Mouse (Mus musculus): ENCODE measurements around the gene Prepl. TPM values are rescaled to one million over a fixed set of nuclear protein-coding genes. Genes with fewer than 3 reads are reported as not detected.
A peak's percentile ranks its signal among the peaks of the same experiment; 100 is the strongest.

Gene Prepl
- 24.6 and 26.0 TPM in 2 replicates for polyA plus RNA-seq (2015; fragmentation: Nextera tagmentation; extraction: Ambion mirVana)

- Histone ChIP-seq H3K9ac (ENCODE audit: low read length) (peak within 1 kb of the TSS; percentile 82), H3K36me3 (ENCODE audit: control insufficient read depth, insufficient read depth, low read length) (no peaks in the 10 kb centered on the region), H3K27ac (ENCODE audit: low read length) (peak within 1 kb of the TSS; percentile 82), H3K27me3 (ENCODE audit: control insufficient read depth, insufficient read depth, low read depth, low read length) (no peaks in the 10 kb centered on the region), H3K4me1 (replicated peaks; ENCODE audit: control insufficient read depth, insufficient read depth, low read length) (peaks cover 4% of the 10 kb centered on the region), H3K4me3 (ENCODE audit: low read length) (peak within 1 kb of the TSS; percentile 92), H3K4me2 (ENCODE audit: low read depth, low read length) (peak within 1 kb of the TSS; percentile 94), H3K9me3 (ENCODE audit: control insufficient read depth, low read length) (no peaks in the 10 kb centered on the region)
- ATAC-seq (ENCODE audit: low read depth), result peak; percentile 99
- under 1% methylated on average over 63 of the region's 63 CpGs for WGBS
These were observed at the start of gene Prepl, which contains the start of gene Camkmt for GRCm38 (mm10) chr17:85090120-85091099. Prepl (minus strand) TSS chr17:85090241. Camkmt (plus strand) TSS chr17:85090552.

GRCm38 (mm10) chr17:85138393-85138792 is 48.4 kb upstream of the Prepl start:
- 53% methylated on average over 1 of the region's 1 CpGs for whole genome bisulfite sequencing
- ATAC-seq (ENCODE audit: low read depth), result no peak
- no peaks in the 10 kb centered on the region for H3K9me3 ChIP-seq (ENCODE audit: control insufficient read depth, low read length)
- no peaks in the 10 kb centered on the region for H3K27me3 ChIP-seq (ENCODE audit: control insufficient read depth, insufficient read depth, low read depth, low read length)
- H3K4me2 ChIP-seq (ENCODE audit: low read depth, low read length), result no peak overlapping the region
- no peak overlapping the region for H3K4me3 ChIP-seq (ENCODE audit: low read length)
- no peaks in the 10 kb centered on the region for H3K4me1 ChIP-seq (replicated peaks; ENCODE audit: control insufficient read depth, insufficient read depth, low read length)
- H3K9ac ChIP-seq (ENCODE audit: low read length), result no peak overlapping the region
- H3K27ac ChIP-seq (ENCODE audit: low read length), result no peak overlapping the region
- no peaks in the 10 kb centered on the region for H3K36me3 ChIP-seq (ENCODE audit: control insufficient read depth, insufficient read depth, low read length)

- H3K4me3 ChIP-seq (ENCODE audit: low read length), result no peak overlapping the region
- no peaks in the 10 kb centered on the region for H3K36me3 ChIP-seq (ENCODE audit: control insufficient read depth, insufficient read depth, low read length)
- no peaks in the 10 kb centered on the region for H3K9me3 ChIP-seq (ENCODE audit: control insufficient read depth, low read length)
- H3K9ac ChIP-seq (ENCODE audit: low read length), result no peak overlapping the region
- no peak for ATAC-seq (ENCODE audit: low read depth)
- H3K4me2 ChIP-seq (ENCODE audit: low read depth, low read length), result no peak overlapping the region
- H3K27me3 ChIP-seq (ENCODE audit: control insufficient read depth, insufficient read depth, low read depth, low read length), result no peaks in the 10 kb centered on the region
- H3K27ac ChIP-seq (ENCODE audit: low read length), result no peak overlapping the region
- H3K4me1 ChIP-seq (replicated peaks; ENCODE audit: control insufficient read depth, insufficient read depth, low read length), result no peaks in the 10 kb centered on the region; the same call in 1 of the 2 replicates
- WGBS, result 28% methylated on average over 4 of the region's 4 CpGs
These were observed 26.6 kb upstream of the Prepl start for GRCm38 (mm10) chr17:85116643-85117042.

GRCm38 (mm10) chr17:85113441-85113840 is 23.4 kb upstream of the Prepl start:
- WGBS, result 75% methylated on average over 8 of the region's 8 CpGs
- no peak overlapping the region for H3K4me3 ChIP-seq (ENCODE audit: low read length)
- H3K27ac ChIP-seq (ENCODE audit: low read length), result no peak overlapping the region
- H3K9ac ChIP-seq (ENCODE audit: low read length), result no peak overlapping the region
- no peaks in the 10 kb centered on the region for H3K36me3 ChIP-seq (ENCODE audit: control insufficient read depth, insufficient read depth, low read length)
- ATAC-seq (ENCODE audit: low read depth), result no peak
- H3K9me3 ChIP-seq (ENCODE audit: control insufficient read depth, low read length), result no peaks in the 10 kb centered on the region
- no peaks in the 10 kb centered on the region for H3K27me3 ChIP-seq (ENCODE audit: control insufficient read depth, insufficient read depth, low read depth, low read length)
- no peaks in the 10 kb centered on the region for H3K4me1 ChIP-seq (replicated peaks; ENCODE audit: control insufficient read depth, insufficient read depth, low read length)
- no peak overlapping the region for H3K4me2 ChIP-seq (ENCODE audit: low read depth, low read length)

GRCm38 (mm10) chr17:85110640-85111039 is 20.6 kb upstream of the Prepl start:
- Histone ChIP-seq H3K9ac (ENCODE audit: low read length) (no peak overlapping the region), H3K4me2 (ENCODE audit: low read depth, low read length) (no peak overlapping the region), H3K27me3 (ENCODE audit: control insufficient read depth, insufficient read depth, low read depth, low read length) (no peaks in the 10 kb centered on the region), H3K36me3 (ENCODE audit: control insufficient read depth, insufficient read depth, low read length) (no peaks in the 10 kb centered on the region), H3K27ac (ENCODE audit: low read length) (no peak overlapping the region), H3K4me3 (ENCODE audit: low read length) (no peak overlapping the region), H3K4me1 (replicated peaks; ENCODE audit: control insufficient read depth, insufficient read depth, low read length) (no peaks in the 10 kb centered on the region), H3K9me3 (ENCODE audit: control insufficient read depth, low read length) (no peaks in the 10 kb centered on the region)
- WGBS, result 89% methylated on average over 1 of the region's 1 CpGs
- ATAC-seq (ENCODE audit: low read depth), result no peak

- no peaks in the 10 kb centered on the region for H3K27me3 ChIP-seq (ENCODE audit: control insufficient read depth, insufficient read depth, low read depth, low read length)
- H3K36me3 ChIP-seq (ENCODE audit: control insufficient read depth, insufficient read depth, low read length), result peaks cover 9% of the 10 kb centered on the region
- H3K4me1 ChIP-seq (replicated peaks; ENCODE audit: control insufficient read depth, insufficient read depth, low read length), result no peaks in the 10 kb centered on the region
- WGBS, result 24% methylated on average over 2 of the region's 2 CpGs
- H3K9ac ChIP-seq (ENCODE audit: low read length), result no peak overlapping the region
- no peak for ATAC-seq (ENCODE audit: low read depth)
- H3K4me2 ChIP-seq (ENCODE audit: low read depth, low read length), result no peak overlapping the region
- H3K27ac ChIP-seq (ENCODE audit: low read length), result no peak overlapping the region
- H3K9me3 ChIP-seq (ENCODE audit: control insufficient read depth, low read length), result no peaks in the 10 kb centered on the region
- no peak overlapping the region for H3K4me3 ChIP-seq (ENCODE audit: low read length)
These were observed 13.3 kb upstream of the Prepl start for GRCm38 (mm10) chr17:85103310-85103709.

- Histone ChIP-seq H3K4me3 (ENCODE audit: low read length) (no peak overlapping the region), H3K9me3 (ENCODE audit: control insufficient read depth, low read length) (peaks cover 3% of the 10 kb centered on the region; the same call in 1 of the 2 replicates), H3K4me2 (ENCODE audit: low read depth, low read length) (no peak overlapping the region), H3K4me1 (replicated peaks; ENCODE audit: control insufficient read depth, insufficient read depth, low read length) (no peaks in the 10 kb centered on the region), H3K27ac (ENCODE audit: low read length) (no peak overlapping the region), H3K27me3 (ENCODE audit: control insufficient read depth, insufficient read depth, low read depth, low read length) (no peaks in the 10 kb centered on the region), H3K9ac (ENCODE audit: low read length) (no peak overlapping the region), H3K36me3 (ENCODE audit: control insufficient read depth, insufficient read depth, low read length) (peaks cover 20% of the 10 kb centered on the region)
- 73% methylated on average over 7 of the region's 7 CpGs for WGBS
- ATAC-seq (ENCODE audit: low read depth), result no peak
These were observed 11.7 kb upstream of the Prepl start for GRCm38 (mm10) chr17:85101751-85102150.

GRCm38 (mm10) chr17:85100232-85100631 is 10.2 kb upstream of the Prepl start:
- Histone ChIP-seq H3K27me3 (ENCODE audit: control insufficient read depth, insufficient read depth, low read depth, low read length) (no peaks in the 10 kb centered on the region), H3K9me3 (ENCODE audit: control insufficient read depth, low read length) (peaks cover 3% of the 10 kb centered on the region; the same call in 1 of the 2 replicates), H3K36me3 (ENCODE audit: control insufficient read depth, insufficient read depth, low read length) (peaks cover 20% of the 10 kb centered on the region), H3K4me2 (ENCODE audit: low read depth, low read length) (no peak overlapping the region), H3K4me3 (ENCODE audit: low read length) (no peak overlapping the region), H3K9ac (ENCODE audit: low read length) (no peak overlapping the region), H3K27ac (ENCODE audit: low read length) (no peak overlapping the region), H3K4me1 (replicated peaks; ENCODE audit: control insufficient read depth, insufficient read depth, low read length) (no peaks in the 10 kb centered on the region)
- no peak for ATAC-seq (ENCODE audit: low read depth)
- 90% methylated on average over 3 of the region's 3 CpGs for WGBS

- ATAC-seq (ENCODE audit: low read depth), result no peak
- H3K9ac ChIP-seq (ENCODE audit: low read length), result no peak overlapping the region
- H3K9me3 ChIP-seq (ENCODE audit: control insufficient read depth, low read length), result peaks cover 3% of the 10 kb centered on the region; the same call in 1 of the 2 replicates
- H3K27ac ChIP-seq (ENCODE audit: low read length), result no peak overlapping the region
- 91% methylated on average over 7 of the region's 7 CpGs for WGBS
- no peak overlapping the region for H3K4me2 ChIP-seq (ENCODE audit: low read depth, low read length)
- H3K36me3 ChIP-seq (ENCODE audit: control insufficient read depth, insufficient read depth, low read length), result peaks cover 20% of the 10 kb centered on the region
- no peak overlapping the region for H3K4me3 ChIP-seq (ENCODE audit: low read length)
- no peaks in the 10 kb centered on the region for H3K27me3 ChIP-seq (ENCODE audit: control insufficient read depth, insufficient read depth, low read depth, low read length)
- no peaks in the 10 kb centered on the region for H3K4me1 ChIP-seq (replicated peaks; ENCODE audit: control insufficient read depth, insufficient read depth, low read length)
These were observed 8.8 kb upstream of the Prepl start for GRCm38 (mm10) chr17:85098677-85099323.

Data from lung, embryonic 16.5 days (tissue).